Mouse (Mus musculus): Measurements from ENCODE around the gene Copa.

Gene Copa

DNA sequence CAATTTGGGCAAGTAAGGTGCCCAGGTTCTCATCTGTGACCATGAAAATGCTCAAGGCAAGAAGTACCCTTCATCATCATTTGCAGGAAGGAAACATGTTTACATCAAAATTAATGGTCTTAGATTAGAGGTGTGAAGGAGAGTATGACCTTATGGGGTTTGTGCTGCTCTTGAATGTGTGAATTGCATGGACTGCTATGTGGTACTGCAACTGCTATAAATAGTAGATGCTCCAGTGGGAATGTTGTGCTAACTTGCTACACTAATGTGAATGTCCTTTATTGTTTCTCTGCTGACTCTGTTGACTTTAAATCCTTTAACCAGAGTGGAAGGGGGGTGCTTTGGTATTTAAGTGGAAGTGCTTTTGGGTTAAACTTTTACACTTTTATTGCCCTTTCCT, 12.0 kb downstream of the Copa start:
- peak; percentile 25 for DNase-seq

DNA sequence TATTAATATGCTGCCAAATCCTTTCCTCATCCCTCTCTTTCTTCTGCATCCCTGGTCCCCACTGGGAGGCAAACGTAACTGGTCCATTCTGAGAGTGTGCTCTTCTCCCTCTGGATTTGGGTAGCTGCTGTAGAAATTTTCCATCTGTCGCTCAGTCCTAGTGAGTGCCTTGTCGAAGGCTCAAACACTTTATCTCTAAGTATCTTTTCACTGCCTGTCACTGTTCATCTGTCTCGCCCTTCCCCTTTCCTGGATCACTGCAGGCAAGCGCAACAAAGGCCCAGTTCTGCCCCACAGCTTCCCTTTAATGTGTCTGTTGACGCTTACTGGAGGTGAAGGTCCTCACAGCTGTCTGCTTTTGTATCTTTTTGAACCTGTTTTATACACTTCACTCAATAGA, 12.9 kb downstream of the Copa start:
- DNase-seq, result peak; percentile 88

DNA sequence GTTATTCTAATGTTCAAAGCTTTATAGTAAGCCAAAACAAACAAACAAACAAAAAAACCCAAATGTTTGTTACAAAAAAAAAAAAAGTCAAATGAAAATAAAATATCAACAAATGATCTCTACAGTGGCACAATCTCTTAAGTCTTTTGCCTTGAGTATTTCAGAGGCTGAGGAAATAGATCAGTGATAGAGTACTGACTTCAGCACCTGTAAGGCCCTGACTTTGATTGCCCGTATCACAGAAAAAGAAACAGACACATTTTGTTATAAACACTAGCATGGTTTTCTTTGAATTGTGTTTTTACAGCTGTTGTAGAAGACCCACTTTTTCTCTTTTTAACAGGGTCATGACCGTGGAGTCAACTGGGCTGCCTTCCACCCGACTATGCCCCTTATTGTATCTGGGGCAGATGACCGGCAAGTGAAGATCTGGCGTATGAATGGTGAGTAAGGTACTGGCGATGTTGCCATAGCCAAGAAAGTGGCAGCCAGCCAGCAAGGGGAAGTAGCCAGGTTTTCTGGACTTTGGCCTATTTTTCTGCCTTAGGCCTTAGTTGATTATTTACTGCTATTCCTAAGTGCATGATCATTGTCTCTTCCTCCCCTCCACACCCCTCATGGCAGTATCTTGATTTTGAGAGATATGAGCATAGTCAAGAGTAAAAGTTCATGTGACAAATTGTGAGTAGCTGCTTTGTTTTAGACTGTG, 17.1 kb downstream of the Copa start:
- DNase-seq, result no peak

DNA sequence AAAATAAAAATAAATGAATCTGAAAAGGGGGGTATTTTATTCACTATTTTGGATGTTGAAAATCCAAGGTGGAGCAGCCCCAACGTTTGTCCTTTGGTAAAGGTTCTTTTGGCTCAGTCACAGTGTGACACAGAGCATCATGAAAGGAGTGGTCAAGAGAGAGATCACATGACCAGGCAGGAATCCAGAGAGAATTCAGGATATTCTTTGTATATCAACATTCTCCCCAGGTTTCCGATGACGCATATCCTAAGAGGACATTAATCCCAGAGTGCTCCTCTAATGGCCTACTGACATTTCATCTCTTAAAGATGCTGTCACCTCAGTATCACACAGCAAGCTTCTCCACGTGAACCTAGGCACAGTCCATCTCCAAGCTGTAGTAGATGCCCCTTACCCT, 21.3 kb downstream of the Copa start:
- no peak for DNase-seq

DNA sequence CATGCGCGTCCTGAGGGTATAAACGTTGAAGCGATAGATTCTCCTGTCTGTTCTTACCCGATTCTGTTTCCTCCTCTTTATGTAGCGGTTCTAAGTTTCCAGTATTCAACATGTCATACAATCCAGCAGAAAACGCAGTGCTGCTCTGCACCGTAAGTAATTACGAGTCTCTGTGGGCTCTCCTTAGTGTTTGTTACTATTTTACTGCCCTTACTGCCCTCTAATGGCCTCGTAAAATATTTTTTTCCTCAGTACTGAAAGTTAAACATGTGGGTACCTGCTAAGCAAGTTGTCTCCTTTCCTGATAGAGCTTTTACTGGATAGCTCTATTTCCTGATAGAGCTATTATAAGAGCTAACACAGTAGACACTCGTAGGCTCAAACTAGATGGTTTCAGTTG, 22.8 kb downstream of the Copa start:
- DNase-seq, result no peak

DNA sequence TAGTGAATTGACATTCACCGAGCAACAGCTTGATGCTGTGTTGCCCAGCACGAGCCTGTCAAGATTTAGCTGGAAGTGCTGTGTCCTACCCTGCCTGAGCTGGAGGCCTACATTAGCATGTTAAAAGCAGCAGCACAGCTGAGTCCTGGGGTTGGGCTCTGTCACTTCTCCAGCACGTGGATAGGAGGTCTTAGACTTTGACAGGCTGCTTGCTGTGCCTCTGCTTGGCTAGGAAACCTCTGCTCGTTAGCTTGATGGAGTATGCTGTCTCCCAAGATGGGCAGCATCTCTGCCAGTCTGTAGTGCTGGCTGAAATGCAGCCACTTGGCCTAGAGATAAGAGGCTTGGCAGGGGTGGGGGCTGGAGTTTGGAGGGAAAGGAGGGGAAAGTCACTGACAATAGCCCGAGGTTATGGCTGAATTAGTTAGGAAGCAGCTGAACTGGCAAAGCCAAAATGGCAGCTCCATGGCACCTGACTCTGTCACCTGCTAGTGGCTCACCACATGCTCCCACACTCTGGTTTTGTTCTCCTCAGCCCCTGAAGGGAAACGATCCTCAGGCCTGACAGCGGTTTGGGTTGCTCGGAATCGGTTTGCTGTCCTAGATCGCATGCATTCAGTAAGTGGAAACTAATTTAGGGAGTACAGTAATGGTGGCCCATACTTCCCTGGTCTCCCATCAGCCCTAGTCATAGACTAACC, 25.6 kb downstream of the Copa start:
- peak; percentile 87 for DNase-seq

DNA sequence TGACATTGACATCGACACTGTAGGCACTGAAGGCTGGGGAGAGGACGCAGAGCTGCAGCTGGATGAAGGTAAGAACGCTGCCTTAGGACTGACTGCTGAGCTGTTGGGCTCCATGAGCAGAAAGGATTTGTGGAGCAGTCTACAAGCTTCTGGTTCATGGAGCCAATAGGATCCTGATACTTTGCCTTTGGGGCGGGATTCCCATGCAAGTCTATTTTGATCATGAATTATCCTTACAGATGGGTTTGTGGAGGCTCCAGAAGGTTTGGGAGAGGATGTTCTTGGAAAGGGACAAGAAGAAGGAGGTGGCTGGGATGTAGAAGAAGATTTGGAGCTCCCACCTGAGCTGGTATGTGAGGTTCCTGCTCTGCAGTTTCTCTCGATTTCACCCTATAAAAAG, 34.6 kb downstream of the Copa start:
- DNase-seq, result no peak

DNA sequence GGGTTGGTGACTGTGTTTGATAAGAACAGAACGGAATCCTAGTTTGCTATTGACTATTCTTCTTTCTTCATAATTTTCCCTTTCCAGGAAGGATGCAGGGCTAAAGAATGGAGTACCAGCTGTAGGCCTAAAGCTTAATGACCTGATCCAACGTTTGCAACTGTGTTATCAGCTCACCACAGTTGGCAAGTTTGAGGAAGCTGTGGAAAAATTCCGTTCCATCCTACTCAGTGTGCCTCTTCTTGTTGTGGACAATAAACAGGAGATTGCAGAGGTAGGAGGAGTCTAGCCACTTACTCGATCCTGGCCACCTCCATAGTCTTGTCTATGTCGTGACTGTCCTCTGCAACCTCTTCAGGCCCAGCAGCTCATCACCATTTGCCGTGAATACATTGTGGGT, 36.8 kb downstream of the Copa start:
- DNase-seq, result peak; percentile 81

DNA sequence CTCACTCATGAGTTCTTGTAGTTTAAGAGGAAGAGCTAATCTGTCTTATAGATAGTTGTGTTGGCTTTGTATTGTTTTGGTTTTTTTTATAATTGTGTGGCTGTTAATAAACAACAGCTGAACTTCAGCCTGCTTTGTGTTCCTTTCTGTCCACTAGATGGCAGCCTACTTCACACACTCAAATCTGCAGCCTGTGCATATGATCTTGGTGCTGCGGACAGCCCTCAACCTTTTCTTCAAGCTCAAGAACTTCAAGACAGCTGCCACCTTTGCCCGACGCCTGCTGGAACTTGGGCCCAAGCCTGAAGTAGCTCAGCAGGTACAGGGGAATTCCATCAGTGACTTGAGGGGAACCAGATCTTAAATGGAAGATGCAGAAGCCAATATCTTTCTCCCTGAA, 37.4 kb downstream of the Copa start:
- peak; percentile 90 for DNase-seq

DNA sequence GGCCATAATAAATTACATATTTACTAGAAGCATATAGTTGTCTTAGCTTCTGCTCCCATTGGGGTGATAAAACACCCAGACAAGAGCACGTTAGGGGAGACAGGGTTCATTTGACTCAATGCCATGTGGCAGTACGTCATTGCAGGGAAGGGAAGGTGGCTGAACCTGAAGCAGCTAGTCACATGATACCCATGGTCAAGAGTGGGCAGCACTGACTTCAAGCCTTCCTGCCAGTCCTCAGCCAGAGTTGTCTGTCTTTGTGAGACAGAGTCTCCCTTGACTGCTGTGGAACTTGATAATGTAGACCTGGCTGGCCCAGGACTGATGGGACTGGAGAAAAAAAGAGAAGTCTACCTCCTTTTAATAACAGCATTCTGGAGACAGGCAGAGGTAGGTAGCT, 40.3 kb downstream of the Copa start:
- peak; percentile 72 for DNase-seq

DNA sequence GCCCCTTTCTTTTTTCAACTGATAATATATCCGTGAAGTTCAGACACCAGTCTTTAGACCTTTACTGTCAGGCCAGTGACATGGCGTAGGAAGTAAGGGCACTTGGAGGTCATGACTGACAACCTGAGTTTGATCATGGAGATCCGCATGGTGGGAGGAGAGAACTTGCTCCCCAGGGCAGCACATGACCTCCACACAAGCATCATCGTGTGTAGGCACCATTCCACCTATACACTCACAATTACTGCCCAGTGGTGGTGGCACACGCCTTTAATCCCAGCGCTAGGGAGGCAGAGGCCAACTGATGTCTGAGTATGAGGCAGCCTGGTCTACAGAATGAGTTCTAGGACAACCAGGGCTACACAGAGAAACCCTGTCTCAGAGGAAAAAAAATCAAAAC, 42.2 kb downstream of the Copa start:
- DNase-seq, result peak; percentile 74

DNA sequence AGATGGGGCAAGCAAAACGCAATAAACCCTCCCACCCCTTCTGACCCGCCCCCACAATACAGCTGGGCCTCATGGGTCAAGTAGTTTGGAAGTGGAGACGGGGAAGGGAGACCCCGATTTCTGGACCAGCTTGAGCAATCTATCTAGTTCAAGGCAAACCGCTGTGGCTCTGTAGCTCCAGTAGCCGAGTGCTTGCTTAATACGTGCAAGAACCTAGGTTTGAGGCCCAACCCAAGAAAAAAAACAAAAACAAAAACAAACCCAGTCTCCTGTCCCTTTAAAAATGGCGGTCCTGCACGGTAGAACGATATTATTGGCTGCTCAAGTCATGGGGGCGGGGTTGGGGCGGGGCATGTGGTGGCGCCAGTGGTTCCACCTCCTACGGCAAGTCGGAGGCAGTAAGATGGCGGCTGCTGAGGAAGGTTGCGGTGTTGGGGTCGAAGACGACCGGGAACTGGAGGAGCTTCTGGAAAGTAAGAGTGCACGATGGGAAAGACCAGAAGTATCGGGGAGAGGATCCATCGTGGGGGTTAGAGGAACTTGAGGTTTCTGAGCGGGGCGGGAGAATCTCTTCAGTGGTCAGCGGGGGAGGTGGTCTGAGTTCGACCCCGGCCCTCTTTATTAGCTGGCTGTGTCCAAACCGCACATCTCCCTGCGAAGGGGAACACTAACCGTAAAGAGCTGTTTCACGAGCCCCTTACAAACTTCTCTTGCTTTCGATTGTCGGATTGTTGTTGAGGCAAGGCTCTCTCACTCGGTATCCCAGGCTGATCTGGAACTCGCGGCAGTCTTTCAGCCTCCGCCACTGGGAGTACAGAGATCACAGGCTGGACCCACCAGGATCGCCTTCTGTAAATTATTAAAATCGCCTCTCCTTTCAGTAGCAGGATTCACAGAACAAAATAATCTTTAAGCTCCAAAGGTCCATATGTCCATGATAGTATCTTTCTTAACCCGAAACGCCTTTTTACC, 44.3 kb downstream of the Copa start, which contains the start of gene Pex19:
Pex19 (plus strand) TSS at position 380 of the 972 bp plus-strand sequence.
- DNase-seq, result peak; percentile 98

DNA sequence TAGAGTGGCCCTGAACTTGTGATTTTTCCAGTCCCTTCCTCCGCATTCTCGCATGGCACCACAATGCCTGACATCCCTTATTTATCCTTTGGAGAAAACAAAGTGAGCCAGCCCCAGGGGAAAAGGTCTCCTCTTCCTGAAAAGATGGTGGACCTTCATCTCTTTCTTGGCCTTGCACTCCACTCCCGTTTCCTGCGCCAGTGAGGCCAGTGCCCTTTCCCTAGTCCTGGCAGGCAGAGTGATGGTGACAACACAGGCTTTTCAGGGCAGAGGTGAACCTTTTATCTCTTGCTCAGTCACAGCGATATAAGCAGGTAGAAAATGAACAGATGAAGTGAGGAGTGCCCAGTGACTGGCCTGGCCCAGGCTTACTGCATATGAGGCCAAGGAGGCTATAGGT, 45.2 kb downstream of the Copa start:
- DNase-seq, result peak; percentile 92

DNA sequence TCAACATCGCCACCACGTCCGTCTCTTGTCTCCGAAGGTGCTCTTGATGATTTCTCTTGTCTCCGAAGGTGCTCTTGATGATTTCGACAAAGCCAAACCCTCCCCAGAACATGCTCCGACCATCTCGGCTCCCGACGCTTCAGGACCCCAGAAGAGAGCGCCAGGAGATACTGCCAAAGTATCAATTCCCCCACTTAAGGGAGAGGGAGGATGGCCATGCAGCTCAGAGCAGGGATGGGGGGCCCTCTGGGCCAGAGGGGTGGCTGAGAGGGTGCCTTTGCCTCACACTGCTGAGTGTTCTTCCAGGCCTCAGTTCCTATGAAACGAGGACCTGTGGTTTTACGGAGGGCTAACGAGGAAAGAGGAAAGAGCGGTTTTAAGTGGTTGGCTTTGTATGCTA, 46.2 kb downstream of the Copa start:
- DNase-seq, result peak; percentile 83

DNA sequence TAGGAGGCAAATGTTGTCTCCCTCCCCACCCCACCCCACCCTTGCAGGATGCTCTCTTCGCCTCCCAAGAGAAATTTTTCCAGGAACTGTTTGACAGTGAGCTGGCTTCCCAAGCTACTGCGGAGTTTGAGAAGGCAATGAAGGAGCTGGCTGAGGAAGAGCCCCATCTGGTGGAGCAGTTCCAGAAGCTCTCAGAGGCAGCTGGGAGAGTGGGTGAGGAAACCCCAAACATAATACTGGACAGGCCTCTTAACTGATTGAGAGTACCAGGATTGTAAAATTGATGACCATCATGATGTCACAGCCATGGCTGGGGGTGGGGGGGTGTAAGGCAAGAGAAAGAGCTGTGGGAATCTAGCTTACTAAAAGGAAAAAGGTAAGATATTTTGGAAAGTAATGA, 46.8 kb downstream of the Copa start:
- DNase-seq, result peak; percentile 81

DNA sequence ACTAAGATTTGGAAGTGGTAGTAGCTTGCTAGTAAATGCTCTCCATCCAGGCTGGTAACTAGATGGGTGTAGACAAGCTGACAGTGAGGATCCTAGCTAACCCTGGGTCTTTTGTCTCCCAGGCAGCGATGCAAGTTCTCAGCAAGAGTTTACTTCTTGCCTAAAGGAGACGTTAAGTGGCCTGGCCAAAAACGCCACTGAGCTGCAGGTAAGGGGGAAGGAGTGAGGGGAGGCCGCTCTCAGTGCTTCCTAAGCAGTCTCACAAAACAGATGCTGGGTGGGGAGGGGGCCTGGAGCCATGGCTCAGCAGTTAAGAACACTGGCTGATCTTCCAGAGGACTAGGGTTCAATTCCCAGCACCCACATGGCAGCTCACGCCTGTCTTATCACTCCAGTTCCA, 47.5 kb downstream of the Copa start:
- DNase-seq, result peak; percentile 83

DNA sequence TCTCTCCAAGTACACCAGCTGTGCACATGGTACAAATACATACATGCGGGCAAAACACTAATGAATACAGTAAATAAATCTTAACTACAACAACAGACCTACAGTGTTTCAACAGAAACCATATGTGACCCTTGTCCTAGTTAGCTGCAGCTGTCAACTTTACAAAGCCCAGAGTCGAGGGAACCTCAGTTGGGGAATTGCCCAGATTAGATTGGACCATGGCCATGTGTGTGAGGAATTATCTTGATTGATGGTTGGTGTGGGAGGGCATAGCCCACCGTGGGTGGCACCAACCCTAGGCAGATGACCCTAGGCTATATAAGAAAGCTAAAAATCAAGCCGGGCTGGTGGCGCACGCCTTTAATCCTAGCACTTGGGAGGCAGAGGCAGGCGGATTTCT, 50.0 kb downstream of the Copa start:
- DNase-seq, result no peak

DNA sequence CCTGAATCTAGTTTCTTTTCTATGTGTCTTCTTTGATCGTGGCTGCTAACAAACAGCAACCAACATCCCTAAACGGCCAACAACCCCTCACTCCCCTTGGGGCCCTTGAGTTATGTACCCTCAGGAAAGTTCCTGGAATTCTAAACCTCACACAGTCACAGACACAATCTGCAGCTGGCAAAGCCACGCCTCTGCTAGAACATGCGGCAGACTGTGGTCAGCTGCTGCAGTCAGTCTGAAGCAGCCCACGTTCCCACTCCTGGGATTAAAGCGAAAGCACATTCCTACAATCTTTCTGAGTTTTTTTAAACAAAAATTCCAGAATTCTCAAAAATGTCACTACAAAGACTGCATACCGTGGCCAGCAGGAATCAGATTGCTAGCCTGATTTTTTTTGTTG, 51.2 kb downstream of the Copa start:
- peak; percentile 94 for DNase-seq

DNA sequence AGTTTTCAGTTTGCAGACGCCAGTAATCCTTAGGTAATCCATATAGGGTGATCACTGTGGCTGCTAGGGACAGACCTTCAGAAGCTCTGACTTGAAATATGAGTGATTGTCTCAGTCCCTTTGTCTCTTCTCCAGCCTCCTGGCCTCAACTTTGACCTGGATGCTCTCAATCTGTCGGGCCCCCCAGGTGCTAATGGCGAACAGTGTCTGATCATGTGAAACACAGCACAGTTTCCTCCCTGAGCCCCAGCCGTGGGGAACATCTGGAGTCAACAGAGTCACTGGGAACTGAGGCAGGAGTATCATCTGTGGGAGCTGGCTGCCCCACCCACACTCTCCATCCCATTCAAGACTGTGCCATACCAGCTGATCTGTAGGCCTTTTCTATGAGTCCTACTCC, 51.7 kb downstream of the Copa start:
- peak; percentile 91 for DNase-seq

DNA sequence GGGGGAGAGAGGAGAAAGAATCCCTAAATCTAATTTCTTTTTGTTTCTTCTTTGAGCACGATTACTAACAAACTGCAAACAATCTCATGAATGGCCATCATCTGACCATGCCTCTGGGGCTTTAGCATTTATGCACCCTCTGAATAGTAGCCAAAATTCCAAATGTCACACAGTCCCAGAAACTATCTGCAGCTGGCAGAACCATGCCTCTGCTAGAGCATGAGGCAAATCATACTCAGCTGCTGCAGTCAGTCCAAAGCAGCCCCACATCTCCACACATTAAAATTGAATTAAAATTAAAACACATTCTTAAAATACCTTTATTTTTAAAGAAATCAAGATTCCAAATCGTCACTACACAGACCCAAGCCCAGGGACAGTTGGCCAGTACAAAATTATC, 57.8 kb downstream of the Copa start:
- DNase-seq, result no peak

DNA sequence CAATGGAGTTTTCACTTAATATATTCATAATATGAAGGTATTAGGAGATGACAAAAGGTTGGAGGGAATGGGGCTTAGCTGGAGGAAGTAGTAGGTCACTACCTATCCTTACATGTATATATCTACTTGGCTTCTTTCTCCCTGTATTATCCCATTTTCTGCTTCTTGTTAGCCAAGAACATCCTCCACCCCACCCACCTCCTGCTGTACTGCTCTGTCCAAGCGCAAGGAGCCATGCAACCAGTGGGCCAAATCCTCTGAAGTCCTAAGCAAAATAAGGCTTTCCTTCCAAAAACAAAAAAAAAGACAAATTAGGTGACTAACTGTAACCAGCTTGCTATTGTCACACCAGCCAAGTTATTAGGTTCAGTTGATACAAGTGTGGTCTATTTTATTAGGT, 58.5 kb downstream of the Copa start:
- no peak for DNase-seq

DNA sequence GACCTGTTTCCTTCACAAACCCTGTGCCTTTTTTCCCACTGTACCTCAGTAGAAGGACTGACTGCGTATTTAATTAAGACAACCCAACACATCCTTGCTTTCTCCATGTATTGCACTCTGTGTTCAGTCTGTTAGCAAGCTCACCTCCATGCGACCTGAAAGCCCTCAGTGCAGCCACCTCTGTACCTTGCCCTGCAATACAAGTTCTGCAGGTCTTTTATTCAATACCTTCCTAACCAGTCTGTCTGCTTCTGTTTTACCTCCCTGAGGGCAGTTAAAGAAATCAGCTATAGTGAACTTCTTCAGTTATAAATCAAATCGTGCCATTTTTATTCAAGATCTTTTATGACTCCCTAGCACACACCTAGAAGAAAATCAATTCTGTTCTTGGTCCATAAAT, 59.2 kb downstream of the Copa start:
- no peak for DNase-seq

DNA sequence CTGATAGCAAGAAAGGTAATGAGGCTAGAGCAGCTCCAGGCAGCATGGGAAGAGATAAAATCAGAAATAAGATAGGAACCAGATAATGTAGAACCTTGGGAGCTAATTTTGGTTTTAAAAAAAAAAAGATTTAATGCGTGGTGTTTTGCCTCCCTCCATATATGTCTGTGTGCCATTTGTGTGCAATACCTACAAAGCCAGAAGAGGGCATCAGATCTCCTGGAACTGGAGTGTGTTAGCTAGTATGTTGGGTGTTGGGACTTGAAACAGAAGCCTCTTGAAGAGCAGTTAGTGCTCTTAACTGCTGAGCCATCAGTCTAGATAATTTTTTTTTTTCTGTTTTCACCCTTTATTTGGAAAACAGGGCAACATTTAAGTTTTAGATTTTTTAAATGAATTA, 61.2 kb downstream of the Copa start:
- peak; percentile 88 for DNase-seq
